Mouse (Mus musculus) c-Kit-positive CD71-positive TER-119-positive erythroid progenitor cells, embryonic 14.5 days (primary cell): ENCODE results near the gene Nipal1.

ENCODE experiments used
- DNase-seq: peaks from one replicate; pipeline ENCODE4 v3.0.0-alpha.2; 2013; ENCODE audit warnings: low spot score

The Nipal1 gene

GRCm38 (mm10) chr5:72665281-72665680, 17.7 kb downstream of the Nipal1 start:
- DNase-seq, result peak; percentile 42

GRCm38 (mm10) chr5:72666428-72666827, 18.8 kb downstream of the Nipal1 start:
- no peak for DNase-seq

DNA sequence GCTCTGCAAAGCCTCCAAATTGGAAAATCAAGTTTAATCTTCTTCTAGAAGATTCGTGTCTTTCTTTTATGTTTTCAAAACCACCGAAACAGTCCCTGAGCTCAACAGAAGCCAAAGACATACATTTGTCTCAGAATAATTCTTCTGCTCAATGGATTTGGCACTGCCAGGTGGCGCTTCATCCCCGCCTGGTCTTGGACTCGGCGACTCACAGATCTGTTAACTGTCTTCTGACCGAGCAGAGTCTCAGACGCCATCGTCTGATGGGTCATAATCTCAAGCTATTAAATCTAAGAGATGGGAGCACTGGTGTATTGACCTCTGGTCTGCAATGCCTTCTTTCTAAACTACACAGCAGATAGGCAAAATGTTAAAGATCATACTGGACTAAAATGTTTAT, 20.8 kb downstream of the Nipal1 start:
- no peak for DNase-seq

GRCm38 (mm10) chr5:72671017-72671699, 23.6 kb downstream of the Nipal1 start:
- no peak for DNase-seq

DNA sequence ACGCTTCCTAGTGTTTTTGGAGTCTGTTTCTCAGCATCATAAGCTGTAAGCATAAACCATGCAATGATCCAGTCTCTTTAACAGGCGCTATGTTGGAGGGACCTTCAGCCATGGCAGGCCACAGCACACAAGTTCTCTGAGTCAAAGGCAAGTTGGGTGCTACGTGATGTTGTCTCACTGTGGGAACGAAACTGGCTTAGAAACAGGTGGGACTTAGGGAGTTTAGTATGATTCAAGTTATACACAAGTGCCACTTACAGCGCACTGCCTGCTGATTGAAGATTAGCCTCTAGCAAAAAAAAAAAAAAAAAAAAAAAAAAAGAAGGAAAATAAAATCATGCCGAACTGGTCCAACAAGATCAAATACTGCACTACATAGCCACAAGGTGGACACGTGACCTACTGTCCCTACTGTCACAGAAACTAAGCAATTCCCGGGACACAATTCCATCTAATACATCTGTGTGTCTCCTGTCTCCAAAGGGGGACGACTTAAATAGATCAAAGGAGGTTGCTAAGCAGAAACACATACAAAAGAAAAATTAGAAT, 27.5 kb downstream of the Nipal1 start:
- no peak for DNase-seq

DNA sequence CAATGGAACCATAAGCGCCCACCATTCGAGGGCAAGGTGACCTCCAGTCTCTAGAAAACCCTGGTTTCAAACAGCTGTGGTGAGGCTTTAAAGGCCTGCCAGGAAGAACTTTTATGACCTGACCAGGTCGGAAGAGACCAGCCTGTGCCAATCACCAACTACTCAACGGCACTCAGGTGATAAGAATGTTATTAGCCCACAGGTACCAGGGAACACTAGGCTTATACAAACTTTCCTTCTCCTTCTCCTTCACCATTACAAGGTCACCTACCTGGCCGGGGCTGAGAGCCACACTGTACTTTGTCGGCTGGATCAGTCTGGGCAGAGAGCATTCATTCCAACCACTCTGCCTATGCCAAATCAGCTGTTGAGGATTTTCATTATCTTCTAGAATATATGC, 33.9 kb downstream of the Nipal1 start:
- DNase-seq, result no peak

DNA sequence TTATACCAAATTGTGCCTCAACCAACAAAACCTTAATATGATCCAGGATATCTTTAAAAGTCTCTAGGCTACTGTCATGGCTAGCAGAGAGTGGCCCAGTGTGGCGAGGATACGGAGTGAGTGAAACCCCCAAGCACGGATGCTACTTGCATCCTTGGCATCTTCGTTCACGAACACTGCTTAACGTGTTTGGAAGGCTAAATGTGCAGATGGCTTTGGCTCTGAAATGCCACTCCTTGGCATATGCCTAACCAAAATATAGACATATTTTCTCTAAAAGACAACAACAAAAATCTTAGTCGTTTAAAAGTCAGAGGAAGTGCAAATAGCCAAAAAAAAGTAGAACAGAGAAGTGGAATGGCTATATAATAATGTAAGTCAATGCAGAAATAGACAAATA, 42.0 kb downstream of the Nipal1 start:
- DNase-seq, result no peak

GRCm38 (mm10) chr5:72690516-72690915, 42.9 kb downstream of the Nipal1 start:
- DNase-seq, result no peak

DNA sequence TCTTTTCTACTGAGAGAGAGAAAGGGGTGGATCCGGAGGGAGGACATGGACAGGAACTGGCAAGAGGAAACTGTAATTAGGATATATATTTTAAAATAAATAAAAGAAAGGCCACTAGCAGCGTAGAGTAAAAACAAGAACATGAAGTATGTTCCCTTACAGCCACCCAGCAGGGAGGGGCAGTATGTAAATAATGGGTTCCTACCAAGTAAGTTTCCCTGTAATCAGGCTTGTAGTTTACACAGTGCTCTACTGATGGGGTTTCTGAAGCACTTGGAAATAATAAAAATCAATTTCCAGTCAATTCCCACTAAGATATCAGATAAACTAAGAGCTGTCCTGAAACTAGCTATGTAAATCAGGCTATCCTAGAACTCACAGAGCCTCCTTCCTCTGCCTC, 47.1 kb downstream of the Nipal1 start:
- no peak for DNase-seq

GRCm38 (mm10) chr5:72696491-72696890, 48.9 kb downstream of the Nipal1 start:
- no peak for DNase-seq

DNA sequence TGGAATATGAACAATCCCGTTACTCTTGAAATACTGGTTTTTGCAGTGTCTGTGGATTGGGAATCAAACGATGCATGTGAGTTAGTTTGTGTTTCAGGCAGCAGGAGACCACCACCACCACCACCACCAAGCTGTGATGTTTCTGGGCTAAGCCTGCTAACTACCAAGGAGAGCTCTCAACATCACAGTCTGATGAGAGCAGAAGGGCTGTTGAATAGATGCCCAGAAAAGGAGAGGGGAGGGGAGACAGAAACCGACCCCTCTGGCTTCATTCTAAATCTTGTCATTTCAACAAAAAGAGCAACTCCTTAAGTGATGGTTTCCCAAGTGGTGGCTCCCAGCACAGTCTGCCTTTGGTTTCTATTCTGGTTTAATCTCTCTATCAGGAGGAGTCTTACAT, 50.7 kb downstream of the Nipal1 start:
- DNase-seq, result no peak

- no peak for DNase-seq
Observed at GRCm38 (mm10) chr5:72698818-72699499, 51.4 kb downstream of the Nipal1 start.

DNA sequence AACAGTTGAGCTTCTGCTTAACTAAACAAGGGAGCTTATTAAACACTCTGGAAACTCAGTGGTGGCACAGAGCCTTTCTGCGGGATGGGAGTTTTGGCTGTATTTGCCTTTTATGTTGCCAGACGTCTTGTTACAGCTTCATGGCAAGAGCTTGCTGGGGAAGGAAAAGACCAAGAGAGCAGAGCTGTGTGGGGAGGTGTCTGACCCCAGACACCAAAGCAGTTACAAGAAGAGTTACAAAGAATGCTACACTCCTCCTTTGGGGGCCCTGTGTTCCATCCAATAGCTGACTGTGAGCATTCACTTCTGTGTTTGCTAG, 51.9 kb downstream of the Nipal1 start:
- DNase-seq, result no peak

DNA sequence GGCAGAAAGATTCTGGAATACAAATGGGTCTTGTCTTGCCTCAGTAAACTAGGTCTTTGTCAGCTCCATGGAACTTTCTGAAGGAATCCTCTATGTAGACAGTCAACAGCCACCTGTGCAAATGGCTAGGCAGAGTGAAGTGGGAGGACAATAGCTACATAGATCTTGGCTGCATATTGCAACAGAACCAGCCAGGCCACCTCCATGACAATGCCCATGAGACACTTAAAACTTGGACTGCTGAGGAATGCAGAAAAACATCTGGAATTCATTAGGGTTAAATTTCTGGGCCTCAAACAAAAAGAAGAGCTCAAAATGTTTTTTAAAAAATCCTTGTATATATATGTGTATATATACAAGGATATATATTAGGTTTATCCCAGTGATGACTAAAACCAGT, 54.6 kb downstream of the Nipal1 start:
- DNase-seq, result no peak

DNA sequence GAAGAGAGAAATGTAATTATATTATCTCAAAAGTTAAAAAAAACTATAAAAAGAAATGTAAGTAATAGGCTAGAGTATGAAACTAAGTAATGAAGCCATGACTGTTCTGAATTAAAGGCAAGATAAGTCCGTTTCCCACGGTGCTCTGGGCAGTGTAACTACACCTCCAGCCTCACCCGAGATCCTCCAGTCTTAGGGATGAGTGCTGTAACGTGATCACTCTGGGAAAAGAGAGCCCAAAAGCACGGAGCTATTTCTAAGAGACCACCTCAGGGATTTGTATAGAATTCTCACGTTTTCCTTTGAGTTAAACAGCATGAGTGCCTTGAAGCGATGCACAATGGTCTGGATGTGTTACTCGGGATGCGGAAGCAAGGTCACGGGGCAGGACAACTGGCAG, 58.5 kb downstream of the Nipal1 start:
- DNase-seq, result no peak

DNA sequence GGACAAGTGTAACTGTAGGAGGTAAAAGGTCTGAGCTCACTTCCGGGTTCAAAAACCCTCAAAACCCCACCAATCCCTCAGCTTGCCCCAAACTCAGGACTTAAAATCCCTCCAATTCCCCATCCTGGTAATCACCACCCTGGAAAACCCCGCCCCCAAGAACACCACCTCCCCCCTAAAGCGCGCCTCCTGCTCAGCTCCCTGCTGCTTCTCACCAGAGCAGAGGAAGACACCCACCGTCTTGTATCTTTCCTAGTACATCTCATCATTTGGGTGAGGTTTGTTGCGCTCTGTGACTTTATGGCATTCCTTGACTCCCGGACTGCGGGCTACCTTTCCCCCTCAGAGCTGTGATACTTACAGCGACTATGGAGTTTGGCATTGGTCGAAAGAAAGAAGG, 59.1 kb downstream of the Nipal1 start:
- no peak for DNase-seq

- no peak for DNase-seq
Observed at GRCm38 (mm10) chr5:72709451-72709850, 61.9 kb downstream of the Nipal1 start.

DNA sequence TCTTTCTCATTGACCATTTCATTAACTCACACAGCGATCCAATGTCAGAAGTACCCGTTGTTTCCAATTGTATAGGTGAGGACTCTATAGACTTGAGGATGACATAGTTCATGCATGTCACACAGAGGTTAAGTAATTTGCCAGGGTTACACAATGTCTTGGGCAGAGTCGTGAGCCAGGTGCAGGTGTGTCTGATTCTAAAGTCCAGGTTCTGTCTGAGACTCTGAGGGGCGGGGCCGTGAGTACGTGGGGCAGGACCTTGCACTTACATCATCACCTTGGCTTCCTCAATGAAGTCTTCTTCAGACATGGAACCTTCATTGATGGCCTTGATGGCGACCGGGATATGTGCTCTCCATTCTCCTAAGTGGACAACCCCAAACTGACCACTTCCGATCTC, 62.4 kb downstream of the Nipal1 start:
- no peak for DNase-seq

DNA sequence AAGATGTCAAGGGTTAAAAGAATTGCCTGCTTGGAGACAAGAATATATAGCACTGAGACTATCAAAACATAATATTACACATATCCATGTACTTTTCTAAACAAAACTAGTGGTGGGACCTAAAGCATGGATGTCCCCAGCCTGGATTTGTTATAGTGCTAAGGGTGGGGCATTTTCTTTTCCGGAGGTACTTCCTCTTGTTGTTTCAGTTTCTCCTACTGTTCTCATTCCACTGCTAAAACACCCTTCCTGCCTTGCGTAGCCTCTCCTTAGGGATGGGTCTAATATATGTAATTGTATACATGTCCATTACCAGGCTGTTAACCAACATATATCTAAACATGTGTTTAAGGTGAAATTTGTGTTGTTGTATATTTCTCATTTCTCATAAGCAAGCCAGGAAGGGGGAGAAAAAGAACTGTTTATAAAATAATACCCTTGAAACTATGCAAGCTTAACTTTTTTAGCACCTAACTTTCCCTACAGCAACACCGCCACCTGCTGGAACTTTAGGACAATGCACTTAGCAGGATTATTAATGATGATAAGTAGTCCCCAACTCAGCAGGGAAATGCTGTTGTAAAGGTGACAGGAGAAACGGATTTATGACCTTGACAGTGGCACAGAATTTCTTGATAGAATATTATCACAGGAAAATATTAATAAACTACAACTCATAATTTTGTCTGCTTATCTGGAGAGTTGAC, 63.1 kb downstream of the Nipal1 start:
- DNase-seq, result peak; percentile 50

GRCm38 (mm10) chr5:72720587-72720986, 73.0 kb downstream of the Nipal1 start:
- DNase-seq, result no peak
